Mouse (Mus musculus) MEL (cell line): ENCODE data around the gene Slc5a1. TPM values are rescaled to one million over a fixed set of nuclear protein-coding genes. Genes with fewer than 3 reads are reported as not detected.

Source experiments
- DNase-seq: peaks from one replicate; pipeline ENCODE4 v3.0.0; 2011; ENCODE audit warnings: low read depth, low spot score
- H3K27ac ChIP-seq: 2 replicates; pipeline ENCODE4 v1.5.1; 2012; ENCODE audit warnings: low read depth, mild to moderate bottlenecking, control low read depth, low read length, moderate library complexity; ENCODE audit not compliant: control insufficient read depth
- H3K27me3 ChIP-seq, 2 experiments: fragments of 150-350 bp in 1 of 2; sonication (generic) in 1 of 2; 2 replicates each; pipeline ENCODE4 v1.6.1; 2012; ENCODE audit warnings: low read length in 2 of 2, mild to moderate bottlenecking in 2 of 2, improper control_type of control experiment in 1 of 2, moderate library complexity in 1 of 2; ENCODE audit not compliant: insufficient read depth in 2 of 2, control insufficient read depth in 1 of 2
- H3K36me3 ChIP-seq, 2 experiments: 2 replicates each; pipeline ENCODE4 v1.6.1; 2012 to 2014; ENCODE audit warnings: low read length in 2 of 2, improper control_type of control experiment in 1 of 2, inconsistent platforms in 1 of 2, mild to moderate bottlenecking in 1 of 2; ENCODE audit not compliant: insufficient read depth in 2 of 2, control insufficient read depth in 1 of 2
- H3K4me1 ChIP-seq, 2 experiments: fragments of 150-350 bp in 1 of 2; sonication (generic) in 1 of 2; 2 replicates each; pipeline ENCODE4 v1.6.1; 2012; ENCODE audit warnings: low read length in 2 of 2, improper control_type of control experiment in 1 of 2, mild to moderate bottlenecking in 1 of 2; ENCODE audit not compliant: insufficient read depth in 2 of 2, control insufficient read depth in 1 of 2
- H3K4me3 ChIP-seq, 2 experiments: fragments of 150-350 bp in 1 of 2; sonication (generic) in 1 of 2; 2 replicates each; pipeline ENCODE4 v1.5.1; 2012; ENCODE audit warnings: low read depth in 2 of 2, low read length in 2 of 2, mild to moderate bottlenecking in 2 of 2, moderate library complexity in 2 of 2, control low read depth in 1 of 2, improper control_type of control experiment in 1 of 2; ENCODE audit not compliant: control insufficient read depth in 1 of 2, insufficient read depth in 1 of 2
- H3K79me2 ChIP-seq: 2 replicates; pipeline ENCODE4 v1.6.1; 2012; ENCODE audit warnings: mild to moderate bottlenecking, low read length, moderate library complexity; ENCODE audit not compliant: control insufficient read depth, poor library complexity, insufficient read depth
- H3K9ac ChIP-seq: 2 replicates; pipeline ENCODE4 v1.6.1; 2012; ENCODE audit warnings: low read depth, mild to moderate bottlenecking, control low read depth, low read length, moderate library complexity; ENCODE audit not compliant: control insufficient read depth, poor library complexity, severe bottlenecking
- H3K9me3 ChIP-seq: fragments of 150-350 bp; sonication (generic); replicated peaks from 2 replicates; pipeline ENCODE4 v1.6.1; 2012; ENCODE audit warnings: mild to moderate bottlenecking, low read length, improper control_type of control experiment, moderate library complexity; ENCODE audit not compliant: insufficient read depth
- BHLHE40 ChIP-seq: IDR thresholded peaks from 2 replicates; pipeline ENCODE4 v1.6.1; 2012; ENCODE audit warnings: low read depth, mild to moderate bottlenecking, inconsistent platforms, low read length, improper control_type of control experiment, borderline replicate concordance
- CHD1 ChIP-seq: IDR thresholded peaks from 2 replicates; pipeline ENCODE4 v1.6.1; 2012; ENCODE audit warnings: low read depth, mild to moderate bottlenecking, inconsistent platforms, low read length, improper control_type of control experiment
- CTCF ChIP-seq, 3 experiments: IDR thresholded peaks in 2 of 3; conservative IDR thresholded peaks in 1 of 3; 2 replicates each; pipeline ENCODE4 v1.5.1; 2011 to 2012; ENCODE audit warnings: low read length in 3 of 3, low read depth in 2 of 3, mild to moderate bottlenecking in 2 of 3, improper control_type of control experiment in 1 of 3, inconsistent platforms in 1 of 3, mixed read lengths in 1 of 3, moderate library complexity in 1 of 3; ENCODE audit not compliant: control insufficient read depth in 1 of 3, insufficient read depth in 1 of 3, poor library complexity in 1 of 3, severe bottlenecking in 1 of 3
- E2F4 ChIP-seq: IDR thresholded peaks from 2 replicates; pipeline ENCODE4 v1.6.1; 2011; ENCODE audit warnings: low read depth, low read length, improper control_type of control experiment, borderline replicate concordance
- ELF1 ChIP-seq: IDR thresholded peaks from 2 replicates; pipeline ENCODE4 v1.6.1; 2014; ENCODE audit warnings: low read depth, mild to moderate bottlenecking, inconsistent platforms, low read length, improper control_type of control experiment, moderate library complexity
- GABPA ChIP-seq: IDR thresholded peaks from 2 replicates; pipeline ENCODE4 v1.6.1; 2012; ENCODE audit warnings: low read depth, mild to moderate bottlenecking, inconsistent platforms, low read length, improper control_type of control experiment, moderate library complexity
- GATA1 ChIP-seq: IDR thresholded peaks from 2 replicates; pipeline ENCODE4 v1.6.1; 2011; ENCODE audit warnings: low read depth, low read length, improper control_type of control experiment
- HCFC1 ChIP-seq: IDR thresholded peaks from 2 replicates; pipeline ENCODE4 v1.6.1; 2012; ENCODE audit warnings: low read depth, mild to moderate bottlenecking, inconsistent platforms, low read length, improper control_type of control experiment, moderate library complexity
- JUND ChIP-seq: IDR thresholded peaks from 2 replicates; pipeline ENCODE4 v1.6.1; 2011; ENCODE audit warnings: low read depth, mild to moderate bottlenecking, improper control_type of control experiment, low read length
- MAFK ChIP-seq: IDR thresholded peaks from 2 replicates; pipeline ENCODE4 v1.6.1; 2011; ENCODE audit warnings: low read depth, mild to moderate bottlenecking, low read length, improper control_type of control experiment, borderline replicate concordance
- MAZ ChIP-seq: IDR thresholded peaks from 2 replicates; pipeline ENCODE4 v1.6.1; 2012; ENCODE audit warnings: low read depth, mild to moderate bottlenecking, inconsistent platforms, low read length, improper control_type of control experiment
- MEF2A ChIP-seq: IDR thresholded peaks from 2 replicates; pipeline ENCODE4 v1.6.1; 2014; ENCODE audit warnings: low read depth, mild to moderate bottlenecking, inconsistent platforms, low read length, improper control_type of control experiment; ENCODE audit not compliant: poor library complexity, insufficient replicate concordance, severe bottlenecking; ENCODE audit errors: extremely low read depth
- MXI1 ChIP-seq: IDR thresholded peaks from 2 replicates; pipeline ENCODE4 v1.6.1; 2011; ENCODE audit warnings: mild to moderate bottlenecking, low read depth, low read length, improper control_type of control experiment
- MYC ChIP-seq: IDR thresholded peaks from 2 replicates; pipeline ENCODE4 v1.6.1; 2011; ENCODE audit warnings: low read depth, mild to moderate bottlenecking, low read length, improper control_type of control experiment, moderate library complexity
- POLR2A ChIP-seq, 2 experiments: IDR thresholded peaks; 2 replicates each; pipeline ENCODE4 v1.6.1; 2011 to 2012; ENCODE audit warnings: low read length in 2 of 2, mild to moderate bottlenecking in 2 of 2, control low read depth in 1 of 2, improper control_type of control experiment in 1 of 2, low read depth in 1 of 2, moderate library complexity in 1 of 2; ENCODE audit not compliant: control insufficient read depth in 1 of 2, insufficient read depth in 1 of 2, poor library complexity in 1 of 2
- POLR2AphosphoS2 ChIP-seq: IDR thresholded peaks from 2 replicates; pipeline ENCODE4 v1.6.1; 2011; ENCODE audit warnings: low read length, improper control_type of control experiment
- POLR2AphosphoS5 ChIP-seq: IDR thresholded peaks from 2 replicates; pipeline ENCODE4 v1.6.1; 2012; ENCODE audit warnings: low read depth, borderline replicate concordance, mild to moderate bottlenecking, inconsistent platforms, low read length, moderate library complexity, mixed read lengths
- RAD21 ChIP-seq: IDR thresholded peaks from 2 replicates; pipeline ENCODE4 v1.6.1; 2011; ENCODE audit warnings: mild to moderate bottlenecking, low read depth, low read length, improper control_type of control experiment
- RCOR1 ChIP-seq: IDR thresholded peaks from 2 replicates; pipeline ENCODE4 v1.6.1; 2012; ENCODE audit warnings: low read depth, mild to moderate bottlenecking, inconsistent platforms, low read length, improper control_type of control experiment
- SIN3A ChIP-seq: IDR thresholded peaks from 2 replicates; pipeline ENCODE4 v1.6.1; 2012; ENCODE audit warnings: low read length, improper control_type of control experiment, inconsistent platforms
- TBP ChIP-seq: IDR thresholded peaks from 2 replicates; pipeline ENCODE4 v1.8.0; 2011; ENCODE audit warnings: low read depth, low read length, improper control_type of control experiment
- USF1 ChIP-seq: IDR thresholded peaks from 2 replicates; pipeline ENCODE4 v1.6.1; 2014; ENCODE audit warnings: low read depth, mild to moderate bottlenecking, inconsistent platforms, low read length, improper control_type of control experiment, moderate library complexity
- ZKSCAN1 ChIP-seq: IDR thresholded peaks from 2 replicates; pipeline ENCODE4 v1.6.1; 2012; ENCODE audit warnings: low read depth, mild to moderate bottlenecking, inconsistent platforms, low read length, improper control_type of control experiment, moderate library complexity
- ZNF384 ChIP-seq: IDR thresholded peaks from 2 replicates; pipeline ENCODE4 v1.6.1; 2012; ENCODE audit warnings: low read depth, mild to moderate bottlenecking, inconsistent platforms, low read length, improper control_type of control experiment
- polyA plus RNA-seq, 2 experiments: library from polyadenylated mRNA; stranded (reverse) in 1 of 2; unstranded in 1 of 2; fragments of >175 nt in 1 of 2; fragments of >200 nt in 1 of 2; gene quantifications; 2 replicates each; pipeline versions ENCODE4 v1.2.1 to v1.2.4; 2012; ENCODE audit warnings: low replicate concordance in 2 of 2, low read depth in 1 of 2; ENCODE audit not compliant: insufficient read length in 2 of 2, insufficient read depth in 1 of 2, missing spikeins in 1 of 2
- total RNA-seq: library from RNA; depleted of rRNA; stranded (reverse); fragments of 300-350 nt; gene quantifications from 2 replicates; pipeline ENCODE4 v1.2.3, GENCODE M21; 2012

The Slc5a1 gene
- total and polyA plus RNA-seq, 3 experiments, result not detected

DNA sequence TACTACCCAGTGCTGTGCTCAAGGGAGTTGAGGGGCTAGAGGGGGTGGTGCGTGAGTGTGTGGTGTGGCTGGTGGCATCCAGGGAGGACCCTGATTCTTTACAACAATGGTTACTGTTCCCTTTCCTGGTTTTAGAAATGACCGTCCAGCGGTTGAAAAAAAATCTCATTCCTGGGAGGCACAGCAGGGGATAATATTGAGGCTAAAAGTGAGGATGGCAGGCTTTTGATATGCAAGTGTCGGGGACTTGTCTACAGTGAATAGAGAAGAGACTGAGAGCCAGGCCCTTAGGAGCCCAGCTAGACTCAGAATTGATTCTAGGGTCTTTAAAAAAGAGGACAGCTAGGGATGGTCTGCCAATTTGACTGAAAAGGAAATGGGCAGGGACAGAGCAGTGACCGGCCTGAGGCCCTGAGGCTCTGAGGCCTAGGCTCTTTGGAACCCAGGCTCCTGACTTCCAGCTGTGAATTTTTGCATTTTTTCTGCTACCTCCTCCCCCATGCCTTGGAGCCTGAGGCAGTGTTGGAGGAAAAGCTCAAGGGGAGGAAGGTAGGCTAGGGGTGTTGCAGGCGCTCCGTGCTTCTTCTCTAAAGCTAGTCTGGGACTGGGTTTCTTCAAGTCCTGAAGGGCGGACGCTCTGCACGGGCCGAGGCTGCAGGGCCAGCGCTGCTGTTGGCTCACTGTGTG is 1.5 kb upstream of the Slc5a1 start:
- no peaks in the 10 kb centered on the region for H3K79me2 ChIP-seq
- no peak overlapping the region for H3K27ac ChIP-seq
- TF ChIP-seq MAFK (no peak), JUND (no peak), TBP (no peak), HCFC1 (no peak), MEF2A (no peak), SIN3A (no peak), ELF1 (no peak), GABPA (no peak), MAZ (no peak), CHD1 (no peak)
- no peaks in the 10 kb centered on the region for H3K4me1 ChIP-seq
- H3K9ac ChIP-seq, result no peak overlapping the region
- DNase-seq, result no peak
- H3K9me3 ChIP-seq, result no peaks in the 10 kb centered on the region
- peaks cover 10 to 20% of the 10 kb centered on the region in 2 experiments for H3K27me3 ChIP-seq
- H3K4me3 ChIP-seq, result no peak overlapping the region
- no peaks in the 10 kb centered on the region for H3K36me3 ChIP-seq

DNA sequence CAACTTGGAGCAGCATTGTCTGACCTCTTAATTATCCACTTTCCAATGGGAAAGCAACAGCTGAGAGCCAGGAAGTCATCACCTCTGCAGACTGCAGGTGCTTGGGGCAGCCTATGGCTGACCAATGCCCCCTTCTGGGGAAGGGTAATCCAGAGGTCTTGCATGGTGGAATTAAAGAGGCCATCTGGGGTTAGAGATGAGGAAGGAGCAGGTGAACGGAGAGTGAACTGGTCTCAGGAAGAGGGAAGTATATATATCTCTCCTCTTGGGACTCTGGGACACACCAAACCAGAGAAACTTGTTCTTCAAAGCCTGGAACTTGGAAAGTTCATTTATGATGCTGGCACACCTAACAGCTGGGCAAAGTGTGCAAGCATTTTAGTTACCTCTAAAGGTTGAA is 857 bp downstream of the Slc5a1 start:
- Histone ChIP-seq H3K79me2 (no peaks in the 10 kb centered on the region), H3K27me3 (peaks cover 3 to 21% of the 10 kb centered on the region in 2 experiments), H3K4me1 (no peaks in the 10 kb centered on the region), H3K4me3 (no peak overlapping the region), H3K9me3 (no peaks in the 10 kb centered on the region), H3K36me3 (no peaks in the 10 kb centered on the region), H3K9ac (no peak overlapping the region), H3K27ac (no peak overlapping the region)
- DNase-seq, result no peak
- no peak for TF ChIP-seq RAD21
- no peak for TF ChIP-seq MYC
- TF ChIP-seq MXI1, result no peak
- no peak for TF ChIP-seq ZNF384
- TF ChIP-seq ZKSCAN1, result no peak
- no peak for TF ChIP-seq BHLHE40
- no peak for TF ChIP-seq USF1
- TF ChIP-seq GABPA, result no peak
- TF ChIP-seq CTCF (IDR thresholded peaks at IDR 0.05 in 2 of 3, conservative IDR thresholded peaks at IDR 0.05 in 1 of 3; ENCODE audit: control insufficient read depth in 1 of 3, insufficient read depth in 1 of 3, low read depth in 2 of 3, low read length in 3 of 3, poor library complexity in 1 of 3, severe bottlenecking in 1 of 3), result no peak
- no peak for TF ChIP-seq POLR2A (IDR thresholded peaks at IDR 0.05; ENCODE audit: control insufficient read depth in 1 of 2, insufficient read depth in 1 of 2, low read depth in 1 of 2, low read length in 2 of 2, poor library complexity in 1 of 2)
- TF ChIP-seq GATA1, result no peak
- no peak for TF ChIP-seq MAFK
- no peak for TF ChIP-seq RCOR1
- no peak for TF ChIP-seq E2F4
- TF ChIP-seq POLR2AphosphoS2, result no peak
- TF ChIP-seq TBP, result no peak
- TF ChIP-seq POLR2AphosphoS5, result no peak
